In the genomic region with DNA sequence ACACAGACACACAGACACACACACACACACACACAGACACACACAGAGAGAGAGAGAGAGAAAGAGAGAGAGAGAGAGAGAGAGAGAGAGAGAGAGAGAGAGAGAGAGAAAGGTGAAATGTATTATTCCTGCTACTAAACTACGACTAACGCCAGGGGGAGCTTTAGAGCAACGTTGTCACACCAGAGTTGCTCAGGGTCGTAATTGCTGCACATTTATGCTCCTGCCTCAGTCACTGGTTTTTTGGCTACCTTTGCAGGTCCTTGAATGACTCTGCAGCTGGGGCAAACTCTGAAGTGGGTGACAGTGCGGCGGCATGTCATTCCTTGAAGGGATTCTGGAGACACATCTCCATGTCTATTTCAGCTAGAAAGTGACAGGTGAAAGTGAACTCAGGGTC, we compare ENCODE assay signal across 9 mouse cellular contexts.
DNase-seq lines count a peak whose midpoint lies in the region; ATAC-seq lines count a peak whose summit lies in the region.
"Had no signal": no experiment of that assay in that cellular context is flagged by ENCODE, and none has a peak within 500 bp of the region (broad histone marks: within the 10 kb centered on the region; RNA-seq: fewer than 3 reads in every experiment).

No protein-coding gene starts in this region.

- no peaks in the 10 kb centered on the region for H3K36me3 ChIP-seq in hindbrain, embryonic 11.5 days (ENCODE audit: control insufficient read depth, insufficient read depth, low read length)
- no peaks in the 10 kb centered on the region for H3K36me3 ChIP-seq in hindbrain, embryonic 16.5 days (ENCODE audit: control insufficient read depth, insufficient read depth, low read length)
- H3K36me3 ChIP-seq: limb, embryonic 15.5 days had no signal

- no peak overlapping the region for H3K4me2 ChIP-seq in hindbrain, embryonic 11.5 days (replicated peaks; ENCODE audit: low read depth, low read length)
- no peak overlapping the region for H3K4me2 ChIP-seq in hindbrain, embryonic 16.5 days (ENCODE audit: low read length)
- H3K4me2 ChIP-seq: limb, embryonic 15.5 days had no signal

- 41% methylated on average over 6 of the region's 6 CpGs for WGBS in hindbrain, embryonic 11.5 days
- WGBS in hindbrain, embryonic 16.5 days: 36% methylated on average over 6 of the region's 6 CpGs

- H3K4me3 ChIP-seq in hindbrain, embryonic 11.5 days (ENCODE audit: low read depth, low read length): no peak overlapping the region
- no peak overlapping the region for H3K4me3 ChIP-seq in hindbrain, embryonic 16.5 days (ENCODE audit: low read length)
- H3K4me3 ChIP-seq: limb, embryonic 15.5 days had no signal

- H3K27ac ChIP-seq in hindbrain, embryonic 11.5 days (ENCODE audit: low read depth, low read length): no peak overlapping the region
- no peak overlapping the region for H3K27ac ChIP-seq in hindbrain, embryonic 16.5 days (ENCODE audit: low read depth, low read length)
- H3K27ac ChIP-seq: limb, embryonic 15.5 days had no signal

- intact Hi-C loops in left cerebral cortex, postnatal 25 days (cut with DNase I): loop anchor here (1.0 to 10.0 kb wide), 2 partner anchors 755 to 1704 kb away; partner anchors contain the start of gene Rprm

- no peaks in the 10 kb centered on the region for H3K9me3 ChIP-seq in hindbrain, embryonic 11.5 days (ENCODE audit: control insufficient read depth, low read length)
- H3K9me3 ChIP-seq in hindbrain, embryonic 16.5 days (ENCODE audit: control insufficient read depth, low read length): no peaks in the 10 kb centered on the region
- H3K9me3 ChIP-seq: limb, embryonic 15.5 days had no signal

- no peaks in the 10 kb centered on the region for H3K27me3 ChIP-seq in hindbrain, embryonic 11.5 days (ENCODE audit: control insufficient read depth, insufficient read depth, low read length)
- no peaks in the 10 kb centered on the region for H3K27me3 ChIP-seq in hindbrain, embryonic 16.5 days (replicated peaks; ENCODE audit: control insufficient read depth, insufficient read depth, low read length)
- H3K27me3 ChIP-seq: limb, embryonic 15.5 days had no signal

- H3K4me1 ChIP-seq in hindbrain, embryonic 11.5 days (replicated peaks; ENCODE audit: control insufficient read depth, insufficient read depth, low read length): no peaks in the 10 kb centered on the region
- H3K4me1 ChIP-seq in hindbrain, embryonic 16.5 days (ENCODE audit: control insufficient read depth, insufficient read depth, low read depth, low read length): no peaks in the 10 kb centered on the region
- H3K4me1 ChIP-seq: limb, embryonic 15.5 days had no signal

- no peak overlapping the region for H3K9ac ChIP-seq in hindbrain, embryonic 11.5 days (ENCODE audit: low read depth, low read length)
- H3K9ac ChIP-seq in hindbrain, embryonic 16.5 days (ENCODE audit: low read depth, low read length): no peak overlapping the region
- H3K9ac ChIP-seq: limb, embryonic 15.5 days had no signal

- peak; percentile 74 for DNase-seq in hindbrain, embryonic 11.5 days (ENCODE audit: low spot score)
- DNase-seq in ES-CJ7 (ENCODE audit: low read depth, low spot score): peak; percentile 62
- peak; percentile 63 for DNase-seq in brain, adult 2 months (ENCODE audit: low read depth, low spot score)
- DNase-seq in left cerebral cortex, postnatal 25 days (ENCODE audit: low spot score in 2 of 2): peak; percentile 30 to 40
- peak; percentile 26 to 53 for DNase-seq in right cerebral cortex, postnatal 10 days (ENCODE audit: low spot score in 2 of 2)

- ATAC-seq in hindbrain, embryonic 11.5 days (ENCODE audit: low FRiP score): peak; percentile 59; the same call in 1 of the 2 replicates
- no peak for ATAC-seq in hindbrain, embryonic 16.5 days
- ATAC-seq in granulocyte monocyte progenitor cell, adult 5-6 weeks (replicated peaks; ENCODE audit: poor library complexity, severe bottlenecking): peak; percentile 55; the same call in 1 of the 2 replicates
- no peak for ATAC-seq in megakaryocyte, adult 5-6 weeks (ENCODE audit: poor library complexity, severe bottlenecking)

Comparison
In these comparisons a context has a peak if more than half of its experiments do, and no peak if none do; other contexts are left out.
1. ATAC-seq: peak in hindbrain, embryonic 11.5 days (single experiment) and granulocyte monocyte progenitor cell, adult 5-6 weeks (single experiment); none in hindbrain, embryonic 16.5 days (single experiment) and megakaryocyte, adult 5-6 weeks (single experiment).
2. Peak in every context shown above with its lines, with median percentiles within 50 percentile points of each other: DNase-seq.